Mouse (Mus musculus) A20 (cell line): ENCODE measurements around the gene Exosc1.

Experiments
- DNase-seq: peaks from one replicate; pipeline ENCODE4 v3.0.0-alpha.2; 2011; ENCODE audit warnings: low read depth, low spot score

Gene Exosc1

DNA sequence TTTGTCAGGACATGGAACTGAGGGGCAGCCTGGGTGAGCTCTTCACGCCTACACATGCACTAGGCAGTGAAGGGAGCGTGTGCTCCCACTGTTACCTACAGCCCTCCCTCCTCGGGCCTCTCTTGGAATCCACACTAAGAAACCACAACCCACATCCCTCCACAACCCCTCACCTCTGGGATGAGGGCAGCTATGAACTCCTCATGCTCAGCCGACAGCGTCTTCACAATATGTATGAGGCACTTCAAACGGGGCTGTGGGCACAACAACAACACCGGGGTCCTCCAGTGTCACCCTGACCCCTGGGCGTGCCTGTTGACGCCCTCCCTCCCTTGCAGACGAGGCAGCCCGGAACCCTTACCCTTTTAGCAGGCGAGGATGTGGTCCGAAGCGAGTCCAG lies 58.9 kb downstream of the Exosc1 start:
- no peak for DNase-seq
